Mouse (Mus musculus) CD4-positive, CD25-positive, alpha-beta regulatory T cell, adult 2 months (primary cell): ENCODE measurements around the gene Hist1h2ad.
"Not testable (repeated sequence)": the region's sequence is repeated elsewhere in the genome, so short reads cannot be mapped to it uniquely, and the experiment has no call there.

ENCODE experiments used
- DNase-seq: peaks from one replicate; pipeline ENCODE4 v3.0.0-alpha.2; 2012; ENCODE audit warnings: low read depth, low spot score

Gene Hist1h2ad

GRCm38 (mm10) chr13:23562699-23563462 is 11.3 kb upstream of the Hist1h2ad start:
- peak; percentile 67 for DNase-seq

GRCm38 (mm10) chr13:23564482-23564881 is 9.7 kb upstream of the Hist1h2ad start:
- DNase-seq: no peak

DNA sequence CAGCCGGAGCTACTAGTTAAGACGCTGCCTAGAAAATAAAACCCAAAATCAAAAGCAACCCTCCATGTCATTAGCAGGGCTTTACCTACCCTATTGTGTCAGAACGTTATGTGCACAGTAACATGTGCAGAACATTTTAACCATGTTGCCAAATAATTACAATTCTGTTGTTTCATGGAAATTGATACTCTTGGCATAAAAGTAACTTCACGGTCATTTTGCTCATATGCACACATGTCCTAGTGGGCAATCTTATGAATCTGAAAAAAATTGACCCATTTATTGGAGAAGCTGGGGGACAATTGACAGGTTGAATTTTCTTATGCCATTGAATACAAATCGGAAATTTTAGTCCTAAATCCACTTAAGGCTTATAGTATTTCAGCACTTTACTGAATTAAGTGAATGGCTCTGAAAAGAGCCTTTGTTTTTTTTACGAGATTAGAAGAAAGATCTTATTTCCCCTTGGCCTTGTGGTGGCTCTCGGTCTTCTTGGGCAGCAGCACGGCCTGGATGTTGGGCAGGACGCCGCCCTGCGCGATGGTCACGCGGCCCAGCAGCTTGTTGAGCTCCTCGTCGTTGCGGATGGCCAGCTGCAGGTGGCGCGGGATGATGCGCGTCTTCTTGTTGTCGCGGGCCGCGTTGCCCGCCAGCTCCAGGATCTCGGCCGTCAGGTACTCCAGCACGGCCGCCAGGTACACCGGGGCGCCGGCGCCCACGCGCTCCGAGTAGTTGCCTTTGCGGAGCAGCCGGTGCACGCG is 3.7 kb upstream of the Hist1h2ad start:
- DNase-seq: not testable (repeated sequence)

DNA sequence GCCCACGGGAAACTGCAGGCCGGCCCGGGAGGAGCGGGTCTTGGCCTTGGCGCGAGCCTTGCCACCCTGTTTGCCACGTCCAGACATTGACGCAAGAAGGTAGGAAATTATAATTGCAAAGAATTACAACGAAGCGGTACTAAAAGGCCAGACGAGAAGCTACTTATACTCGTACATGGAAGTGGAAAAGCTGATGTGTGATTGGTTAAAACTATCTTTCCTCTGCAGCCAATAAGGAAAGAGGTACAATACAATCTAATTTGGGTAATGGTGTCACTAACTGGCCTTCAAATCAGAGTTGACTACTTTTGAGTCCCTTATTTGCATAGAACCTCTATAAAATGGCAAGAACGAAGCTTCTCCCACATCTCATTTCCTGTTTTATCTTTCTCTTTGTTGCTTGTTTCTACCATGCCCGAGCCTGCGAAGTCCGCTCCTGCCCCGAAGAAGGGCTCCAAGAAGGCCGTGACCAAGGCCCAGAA is 3.1 kb upstream of the Hist1h2ad start, which contains the start of the genes Hist1h2ae and Hist1h2bg:
Gene Hist1h2ae (minus strand): TSS at position 199 of the 482 bp plus-strand sequence.
Gene Hist1h2bg (plus strand): TSS at position 375 of the 482 bp plus-strand sequence.
- DNase-seq: peak; percentile 89

DNA sequence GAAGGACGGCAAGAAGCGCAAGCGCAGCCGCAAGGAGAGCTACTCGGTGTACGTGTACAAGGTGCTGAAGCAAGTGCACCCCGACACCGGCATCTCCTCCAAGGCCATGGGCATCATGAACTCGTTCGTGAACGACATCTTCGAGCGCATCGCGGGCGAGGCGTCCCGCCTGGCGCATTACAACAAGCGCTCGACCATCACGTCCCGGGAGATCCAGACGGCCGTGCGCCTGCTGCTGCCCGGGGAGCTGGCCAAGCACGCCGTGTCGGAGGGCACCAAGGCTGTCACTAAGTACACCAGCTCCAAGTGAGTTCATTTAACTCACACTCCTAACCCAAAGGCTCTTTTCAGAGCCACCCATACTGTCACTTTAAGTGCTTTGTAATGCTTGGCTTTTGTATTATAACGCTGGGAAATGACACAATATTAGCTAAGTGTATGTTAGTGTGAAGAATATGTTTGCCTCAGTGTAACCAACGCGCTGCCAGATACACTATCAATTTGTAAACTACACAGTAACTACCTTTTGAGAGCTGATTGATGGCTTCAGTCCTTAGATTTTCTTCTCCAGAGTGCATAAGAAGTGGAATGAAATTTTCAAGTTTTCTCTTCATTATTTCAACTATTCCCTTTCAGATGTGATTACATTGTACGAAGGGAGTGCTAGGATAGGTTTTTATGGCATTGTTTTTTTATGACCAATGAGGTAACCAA is 2.5 kb upstream of the Hist1h2ad start:
- DNase-seq: not testable (repeated sequence)

- DNase-seq: no peak
Observed at GRCm38 (mm10) chr13:23572218-23573033, 1.8 kb upstream of the Hist1h2ad start.

GRCm38 (mm10) chr13:23573034-23573897 is 915 bp upstream of the Hist1h2ad start:
- not testable (repeated sequence) for DNase-seq

- not testable (repeated sequence) for DNase-seq
Observed at GRCm38 (mm10) chr13:23574546-23575170, 477 bp downstream of the Hist1h2ad start.

- peak; percentile 74 for DNase-seq
Observed at GRCm38 (mm10) chr13:23575271-23575851, 1.2 kb downstream of the Hist1h2ad start, which contains the start of gene Hist1h3d. Gene Hist1h3d (plus strand): TSS chr13:23575763.

DNA sequence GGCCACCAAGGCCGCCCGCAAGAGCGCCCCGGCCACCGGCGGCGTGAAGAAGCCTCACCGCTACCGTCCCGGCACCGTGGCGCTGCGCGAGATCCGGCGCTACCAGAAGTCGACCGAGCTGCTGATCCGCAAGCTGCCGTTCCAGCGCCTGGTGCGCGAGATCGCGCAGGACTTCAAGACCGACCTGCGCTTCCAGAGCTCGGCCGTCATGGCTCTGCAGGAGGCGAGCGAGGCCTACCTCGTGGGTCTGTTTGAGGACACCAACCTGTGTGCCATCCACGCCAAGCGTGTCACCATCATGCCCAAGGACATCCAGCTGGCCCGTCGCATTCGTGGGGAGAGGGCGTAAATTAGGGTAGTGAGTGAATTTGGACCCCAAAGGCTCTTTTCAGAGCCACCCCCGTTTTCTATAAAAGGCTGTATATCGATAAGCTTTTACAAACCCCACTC is 1.7 kb downstream of the Hist1h2ad start:
- DNase-seq: not testable (repeated sequence)

GRCm38 (mm10) chr13:23576351-23576881 is 2.2 kb downstream of the Hist1h2ad start:
- DNase-seq: no peak

DNA sequence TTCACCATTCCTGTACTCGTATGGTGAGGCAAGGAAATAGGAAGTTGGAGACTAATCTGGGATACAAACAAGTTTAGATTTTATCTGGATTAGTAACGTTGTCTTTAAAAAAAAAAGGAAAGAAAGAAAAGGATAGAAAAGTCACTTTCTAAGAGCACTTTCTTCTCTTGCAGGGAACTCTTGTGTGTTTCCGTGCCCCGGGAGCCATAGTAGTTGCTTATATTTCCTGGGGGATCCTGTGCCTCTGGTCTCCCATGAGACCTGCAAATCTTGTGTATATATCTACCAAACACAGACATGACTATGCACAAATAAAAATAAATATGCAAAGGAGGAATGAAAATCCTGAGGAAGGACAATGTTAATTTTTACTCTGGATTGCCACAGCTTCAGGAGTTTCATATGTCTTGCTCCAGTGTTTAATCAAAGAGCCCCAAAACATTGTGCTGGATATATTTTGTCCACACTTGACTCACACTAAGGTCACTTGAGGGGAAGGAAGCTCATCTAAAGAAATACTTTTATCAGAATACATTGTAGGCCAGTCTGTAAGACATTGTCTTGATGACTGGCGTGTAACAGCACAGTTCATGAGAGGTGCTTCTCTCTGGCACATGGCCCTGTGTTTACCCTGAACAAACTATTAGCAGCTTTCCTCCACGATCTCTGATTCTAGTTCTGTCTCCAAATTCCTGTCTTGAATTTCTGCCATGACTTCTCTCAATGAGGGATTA is 2.9 kb downstream of the Hist1h2ad start:
- DNase-seq: no peak

DNA sequence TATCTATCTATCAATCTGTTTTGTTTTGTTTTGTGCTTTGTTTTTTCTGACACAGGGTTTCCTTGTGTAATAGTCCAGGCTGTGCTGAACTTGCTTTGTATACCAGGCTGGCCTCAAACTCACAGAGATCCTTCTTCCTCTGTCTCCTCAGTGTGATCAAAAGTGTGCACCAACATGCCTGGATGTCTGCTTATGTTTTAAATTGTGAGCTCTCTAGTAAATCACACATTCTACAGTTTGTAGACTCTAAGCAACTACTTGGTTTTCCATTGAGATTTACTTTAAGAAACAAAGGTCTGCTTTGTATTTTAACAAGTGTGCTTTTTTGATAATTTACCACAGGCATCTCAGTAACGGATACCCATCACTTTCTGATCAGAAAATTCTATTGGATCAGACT is 3.7 kb downstream of the Hist1h2ad start:
- no peak for DNase-seq

- DNase-seq: peak; percentile 93
Observed at GRCm38 (mm10) chr13:23581408-23582218, 7.4 kb downstream of the Hist1h2ad start, which contains the start of gene Hist1h4d. Gene Hist1h4d (plus strand): TSS chr13:23581598.

DNA sequence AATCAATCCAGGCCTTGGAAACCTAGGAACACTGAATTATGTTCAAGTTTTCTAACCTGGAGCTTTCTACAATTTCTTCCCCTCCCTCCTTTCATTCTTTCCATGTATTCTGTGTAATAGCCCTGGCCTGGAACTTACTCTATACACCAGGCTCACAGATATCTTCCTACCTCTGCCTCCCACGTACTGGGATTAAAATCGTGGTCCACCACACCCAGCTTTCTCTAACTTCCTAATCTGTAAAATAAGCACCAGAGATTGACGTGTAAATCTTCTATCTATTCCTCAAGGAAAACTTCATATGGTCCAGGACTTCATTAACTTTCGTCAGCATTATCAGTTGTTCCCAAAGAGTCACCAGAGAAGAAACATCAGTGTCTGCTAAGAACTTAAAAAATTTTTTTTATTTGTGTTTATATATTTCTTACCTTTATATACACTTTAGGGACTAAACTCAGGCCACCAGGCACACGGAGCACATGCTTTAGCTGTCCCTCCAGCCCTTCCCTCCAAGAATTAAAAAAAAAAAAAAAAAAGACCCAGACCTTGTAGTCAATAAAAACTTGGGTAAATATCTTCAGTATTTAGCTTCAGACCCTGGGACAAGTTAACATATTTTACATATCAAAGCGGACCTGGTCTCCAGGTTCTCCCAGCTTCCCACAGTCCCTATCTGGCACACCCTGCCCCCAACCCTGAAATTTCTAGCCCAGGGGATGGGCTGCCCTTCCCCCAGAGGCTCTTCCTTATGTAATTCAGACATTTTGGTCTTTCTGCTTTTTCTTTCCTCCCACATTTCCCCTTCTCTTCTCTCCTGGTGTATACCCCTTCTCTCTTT is 8.3 kb downstream of the Hist1h2ad start:
- no peak for DNase-seq
